Mouse (Mus musculus) heart, embryonic 14.5 days (tissue): ENCODE data around the gene Pank4. TPM values are rescaled to one million over a fixed set of nuclear protein-coding genes. Genes with fewer than 3 reads are reported as not detected.
A peak's percentile ranks its signal among the peaks of the same experiment; 100 is the strongest.

Experiments
- ATAC-seq: fragments of 200-750 bp; cut with Nextera tagmentation; 2 replicates; pipeline ENCODE4 v1.8.0; 2017; ENCODE audit warnings: low read depth, moderate TSS enrichment; ENCODE audit not compliant: insufficient number of reproducible peaks, insufficient read depth, low FRiP score
- H3K27ac ChIP-seq, 2 experiments: fragments of 200-500 bp in 1 of 2; fragments of 300-500 bp in 1 of 2; sonication (generic) in 1 of 2; replicated peaks in 1 of 2; 2 replicates each; pipeline ENCODE4 v1.5.1; 2012 to 2014; ENCODE audit warnings: low read depth in 2 of 2, low read length in 2 of 2, control low read depth in 1 of 2, mild to moderate bottlenecking in 1 of 2, mixed read lengths in 1 of 2; ENCODE audit not compliant: control insufficient read depth in 1 of 2, insufficient read depth in 1 of 2
- H3K27me3 ChIP-seq: fragments of 300-500 bp; sonication (generic); 2 replicates; pipeline ENCODE4 v1.6.1; 2014; ENCODE audit warnings: mild to moderate bottlenecking, low read length, control low read depth; ENCODE audit not compliant: control insufficient read depth, insufficient read depth
- H3K36me3 ChIP-seq: fragments of 300-500 bp; sonication (generic); 2 replicates; pipeline ENCODE4 v1.6.1; 2014; ENCODE audit warnings: mild to moderate bottlenecking, control low read depth, low read length, mixed read lengths; ENCODE audit not compliant: control insufficient read depth, insufficient read depth
- H3K4me1 ChIP-seq, 2 experiments: fragments of 200-500 bp in 1 of 2; fragments of 300-500 bp in 1 of 2; sonication (generic) in 1 of 2; 2 replicates each; pipeline ENCODE4 v1.6.1; 2012 to 2014; ENCODE audit warnings: low read length in 2 of 2, control low read depth in 1 of 2, mixed read lengths in 1 of 2; ENCODE audit not compliant: control insufficient read depth in 2 of 2, insufficient read depth in 2 of 2
- H3K4me2 ChIP-seq: fragments of 300-500 bp; sonication (generic); 2 replicates; pipeline ENCODE4 v1.6.1; 2014; ENCODE audit warnings: mild to moderate bottlenecking, low read length
- H3K4me3 ChIP-seq, 2 experiments: fragments of 200-500 bp in 1 of 2; fragments of 300-500 bp in 1 of 2; sonication (generic) in 1 of 2; 2 replicates each; pipeline ENCODE4 v1.5.1; 2012 to 2014; ENCODE audit warnings: low read length in 2 of 2, mild to moderate bottlenecking in 2 of 2, control low read depth in 1 of 2, low read depth in 1 of 2, moderate library complexity in 1 of 2; ENCODE audit not compliant: control insufficient read depth in 1 of 2, insufficient read depth in 1 of 2
- H3K9ac ChIP-seq: fragments of 300-500 bp; sonication (generic); 2 replicates; pipeline ENCODE4 v1.6.1; 2014; ENCODE audit warnings: mild to moderate bottlenecking, low read length
- H3K9me3 ChIP-seq: fragments of 300-500 bp; sonication (generic); 2 replicates; pipeline ENCODE4 v1.6.1; 2016; ENCODE audit warnings: low read length, control low read depth; ENCODE audit not compliant: control insufficient read depth
- WGBS: fragments of 180-500 bp; shearing (Covaris S2); extraction: QIAGEN DNeasy Blood & Tissue Kit; methylation state at CpG from one replicate; pipeline ENCODE4 v1.1.7; 2014; 5-methylcytosine and 5-hydroxymethylcytosine counted together
- polyA plus RNA-seq: library from polyadenylated mRNA; unstranded; fragments of >200 nt; fragmentation: Nextera tagmentation; extraction: Ambion mirVana; gene quantifications from 2 replicates; pipeline ENCODE4 v1.2.1, GENCODE M21; 2014

The Pank4 gene
- polyA plus RNA-seq, 1 experiment from 2014 or later: 42.1 TPM

DNA sequence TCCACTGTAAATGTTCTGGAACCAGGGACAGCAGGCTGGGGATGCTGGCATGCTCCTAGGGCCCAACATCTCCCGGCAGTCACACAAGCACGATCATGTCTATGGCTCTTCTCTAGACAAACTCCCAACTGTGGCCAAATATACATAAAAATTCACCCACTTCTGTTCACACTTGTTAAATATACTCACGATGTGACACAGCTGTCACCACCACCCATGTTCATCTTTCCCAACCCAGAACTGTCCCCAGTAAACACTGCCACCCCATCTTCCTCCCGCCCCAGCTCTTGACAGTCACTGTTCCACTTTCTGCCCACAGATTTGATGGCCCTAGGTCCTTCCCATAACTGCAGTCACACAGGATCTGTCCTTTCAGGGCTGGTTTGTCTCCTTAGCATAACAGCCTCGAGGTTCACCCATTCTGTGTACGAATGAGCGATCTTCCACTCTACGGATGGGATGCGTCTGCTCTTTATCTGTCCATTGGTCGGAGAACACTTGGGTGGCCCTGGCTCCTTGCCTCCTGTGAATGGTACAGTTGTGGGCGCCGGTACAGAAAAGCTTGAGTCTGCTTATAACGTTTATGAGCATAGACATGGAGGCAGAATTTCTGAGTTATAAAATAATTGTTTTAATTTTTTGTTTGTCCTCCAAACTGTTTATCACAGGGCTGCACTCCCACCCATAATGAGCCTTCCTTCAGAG lies 6.5 kb upstream of the Pank4 start:
- no peak overlapping the region for H3K9ac ChIP-seq
- H3K4me3 ChIP-seq: no peak overlapping the region
- peaks cover 94% of the 10 kb centered on the region for H3K27me3 ChIP-seq
- WGBS: 46% methylated on average over 13 of the region's 13 CpGs
- ATAC-seq: no peak
- no peak overlapping the region for H3K27ac ChIP-seq
- H3K9me3 ChIP-seq: no peaks in the 10 kb centered on the region
- H3K4me1 ChIP-seq: peaks cover 8 to 24% of the 10 kb centered on the region in 2 experiments
- no peaks in the 10 kb centered on the region for H3K36me3 ChIP-seq
- peak overlapping the region; percentile 44; the same call in 1 of the 2 replicates for H3K4me2 ChIP-seq

DNA sequence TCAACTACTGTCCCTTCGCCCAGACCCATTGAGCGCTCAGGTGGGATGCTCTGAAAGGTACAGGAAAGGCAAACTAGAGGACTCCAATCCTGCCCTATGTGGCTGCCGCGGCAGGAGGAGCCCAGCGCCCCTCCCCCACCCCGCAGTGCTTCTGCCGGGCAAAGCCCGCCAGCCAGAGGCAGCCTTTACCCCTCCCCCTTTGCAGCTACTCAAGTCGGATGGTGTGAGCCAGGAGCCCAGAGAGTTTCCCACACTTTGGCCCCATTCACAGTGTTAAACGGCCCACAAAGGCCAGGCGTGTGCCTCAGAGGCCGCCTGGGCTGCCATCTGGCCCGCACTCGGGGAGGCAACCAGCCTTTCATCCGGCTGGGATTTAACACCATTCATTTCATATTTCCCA lies 5.8 kb upstream of the Pank4 start:
- peaks cover 94% of the 10 kb centered on the region for H3K27me3 ChIP-seq
- H3K4me2 ChIP-seq: peak overlapping the region; percentile 44
- 1% methylated on average over 15 of the region's 15 CpGs for WGBS
- H3K9me3 ChIP-seq: no peaks in the 10 kb centered on the region
- H3K36me3 ChIP-seq: no peaks in the 10 kb centered on the region
- no peak overlapping the region for H3K27ac ChIP-seq
- H3K4me1 ChIP-seq: peaks cover 9 to 26% of the 10 kb centered on the region in 2 experiments
- ATAC-seq: no peak
- 0 out of 2 replicates have a peak overlapping the region, but pooled peaks have one; percentile 8 for H3K9ac ChIP-seq
- no peak overlapping the region; a peak in 2 of 4 replicates for H3K4me3 ChIP-seq

DNA sequence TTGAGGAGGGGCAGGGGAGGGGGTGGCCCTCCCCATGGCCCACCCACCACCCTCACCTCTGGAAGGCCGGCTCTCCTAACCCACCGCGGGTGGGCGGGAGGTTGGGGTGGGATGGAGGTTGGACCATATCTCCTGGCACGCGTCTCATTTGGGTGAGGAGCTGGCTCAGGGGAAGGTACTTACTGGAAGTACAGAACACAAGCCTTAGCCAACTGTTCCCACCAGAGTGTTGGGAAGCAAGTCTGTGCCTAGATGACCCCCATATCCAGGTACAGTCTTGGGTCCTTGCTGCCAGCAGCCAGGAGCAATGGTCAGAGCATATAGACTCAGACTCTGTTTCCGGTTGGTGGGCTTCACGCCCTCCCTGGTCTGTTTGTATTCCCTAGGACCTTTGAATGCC lies 5.3 kb upstream of the Pank4 start:
- WGBS: 15% methylated on average over 8 of the region's 8 CpGs
- Histone ChIP-seq H3K9me3 (no peaks in the 10 kb centered on the region), H3K4me2 (peak overlapping the region; percentile 44), H3K4me3 (no peak overlapping the region), H3K27ac (no peak overlapping the region), H3K36me3 (no peaks in the 10 kb centered on the region), H3K27me3 (peaks cover 92% of the 10 kb centered on the region), H3K4me1 (peaks cover 13 to 31% of the 10 kb centered on the region in 2 experiments), H3K9ac (0 out of 2 replicates have a peak overlapping the region, but pooled peaks have one; percentile 8)
- no peak for ATAC-seq

DNA sequence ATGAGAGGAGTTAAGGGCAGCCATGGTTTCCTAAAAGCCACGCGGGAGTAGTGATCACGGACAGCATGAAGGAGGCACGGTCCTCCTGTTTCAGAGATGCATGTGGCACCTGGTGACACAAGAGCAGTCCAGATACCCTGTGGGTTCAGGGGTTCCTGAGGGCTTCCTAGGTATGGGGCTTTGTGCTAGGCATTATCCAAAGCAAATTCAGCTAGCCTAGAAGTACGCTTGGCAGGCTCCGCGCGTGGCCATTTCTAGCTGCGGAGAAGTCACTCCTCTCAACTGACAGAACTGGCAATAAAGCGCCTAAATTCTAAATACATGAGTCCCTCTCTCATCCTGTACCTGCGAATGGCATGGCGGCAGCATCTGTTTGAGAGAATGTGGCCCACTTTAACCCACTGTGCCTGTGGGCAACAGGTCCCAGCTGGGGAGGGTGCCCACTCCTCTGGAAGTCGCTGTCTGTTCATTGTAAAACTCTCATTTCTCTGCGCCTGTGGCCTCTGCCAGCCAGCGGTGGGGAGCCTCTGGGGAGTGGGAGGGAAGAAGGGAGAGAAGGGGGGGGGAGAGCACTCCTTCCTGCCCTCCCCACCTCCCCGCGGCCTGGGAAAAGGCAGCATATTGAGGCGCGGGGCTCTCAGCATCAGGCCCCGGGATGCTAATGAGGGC lies 3.8 kb upstream of the Pank4 start:
- no peak for ATAC-seq
- Histone ChIP-seq H3K4me2 (peak overlapping the region; percentile 71), H3K9me3 (no peaks in the 10 kb centered on the region), H3K27ac (no peak overlapping the region), H3K36me3 (no peaks in the 10 kb centered on the region), H3K4me1 (peaks cover 16 to 35% of the 10 kb centered on the region in 2 experiments), H3K4me3 (peak overlapping the region; percentile 38 to 50), H3K9ac (peak overlapping the region; percentile 66; the same call in 1 of the 2 replicates), H3K27me3 (peaks cover 77% of the 10 kb centered on the region)
- 25% methylated on average over 20 of the region's 20 CpGs for WGBS

DNA sequence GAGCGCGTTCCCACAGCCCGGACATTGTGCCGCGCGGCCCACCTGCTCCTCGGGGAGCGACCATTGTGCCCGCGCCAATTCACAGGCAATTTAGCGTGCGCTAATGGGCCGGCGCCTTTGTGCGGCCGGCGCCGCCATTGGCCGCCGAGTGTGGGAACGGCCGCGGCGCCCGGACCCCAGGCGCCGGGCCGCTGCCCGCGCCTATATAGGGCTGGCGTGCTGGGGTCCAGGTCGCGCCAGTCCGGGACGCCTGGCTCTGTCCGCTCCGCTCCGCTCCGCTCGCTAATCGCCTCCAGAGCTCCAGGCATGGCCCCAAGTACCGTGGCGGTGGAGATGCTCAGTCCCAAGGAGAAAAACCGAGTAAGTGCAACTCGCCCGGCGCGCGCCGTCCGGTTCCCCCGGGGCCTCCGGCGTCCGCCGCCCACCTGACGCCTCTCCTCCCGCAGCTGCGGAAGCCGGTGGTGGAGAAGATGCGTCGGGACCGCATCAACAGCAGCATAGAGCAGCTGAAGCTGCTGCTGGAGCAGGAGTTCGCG lies 3.2 kb upstream of the Pank4 start, which contains the start of gene Hes5:
TSS of gene Hes5 (plus strand) at position 234 of the 536 bp plus-strand sequence.
- 2% methylated on average over 65 of the region's 65 CpGs for WGBS
- H3K4me1 ChIP-seq: peaks cover 20 to 41% of the 10 kb centered on the region in 2 experiments
- peak within 1 kb of the TSS; percentile 71 for H3K4me2 ChIP-seq
- H3K27me3 ChIP-seq: peaks cover 75% of the 10 kb centered on the region
- no peak for ATAC-seq
- no peak within 1 kb of the TSS for H3K27ac ChIP-seq
- H3K9ac ChIP-seq: peak within 1 kb of the TSS; percentile 66
- no peaks in the 10 kb centered on the region for H3K9me3 ChIP-seq
- peak within 1 kb of the TSS; percentile 38 to 50 for H3K4me3 ChIP-seq
- H3K36me3 ChIP-seq: no peaks in the 10 kb centered on the region

DNA sequence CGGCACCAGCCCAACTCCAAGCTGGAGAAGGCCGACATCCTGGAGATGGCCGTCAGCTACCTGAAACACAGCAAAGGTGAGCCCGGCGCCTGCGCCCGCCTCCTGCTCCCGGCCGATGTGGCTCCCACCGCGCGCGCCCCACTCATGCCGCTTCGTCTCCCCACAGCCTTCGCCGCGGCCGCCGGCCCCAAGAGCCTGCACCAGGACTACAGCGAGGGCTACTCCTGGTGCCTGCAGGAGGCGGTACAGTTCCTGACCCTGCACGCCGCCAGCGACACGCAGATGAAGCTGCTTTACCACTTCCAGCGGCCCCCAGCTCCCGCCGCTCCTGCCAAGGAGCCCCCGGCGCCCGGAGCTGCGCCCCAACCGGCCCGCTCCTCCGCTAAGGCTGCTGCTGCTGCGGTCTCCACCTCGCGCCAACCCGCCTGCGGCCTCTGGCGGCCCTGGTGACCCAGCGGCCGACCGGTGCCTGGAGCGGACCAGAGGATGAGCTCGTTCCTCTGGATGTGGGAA lies 2.6 kb upstream of the Pank4 start:
- Histone ChIP-seq H3K9me3 (no peaks in the 10 kb centered on the region), H3K9ac (peak overlapping the region; percentile 66), H3K36me3 (peaks cover 4% of the 10 kb centered on the region; the same call in 1 of the 2 replicates), H3K27ac (no peak overlapping the region), H3K27me3 (peaks cover 71% of the 10 kb centered on the region), H3K4me3 (peak overlapping the region; percentile 38 to 50), H3K4me1 (peaks cover 24 to 46% of the 10 kb centered on the region in 2 experiments), H3K4me2 (peak overlapping the region; percentile 71)
- under 1% methylated on average over 47 of the region's 47 CpGs for WGBS
- no peak for ATAC-seq

DNA sequence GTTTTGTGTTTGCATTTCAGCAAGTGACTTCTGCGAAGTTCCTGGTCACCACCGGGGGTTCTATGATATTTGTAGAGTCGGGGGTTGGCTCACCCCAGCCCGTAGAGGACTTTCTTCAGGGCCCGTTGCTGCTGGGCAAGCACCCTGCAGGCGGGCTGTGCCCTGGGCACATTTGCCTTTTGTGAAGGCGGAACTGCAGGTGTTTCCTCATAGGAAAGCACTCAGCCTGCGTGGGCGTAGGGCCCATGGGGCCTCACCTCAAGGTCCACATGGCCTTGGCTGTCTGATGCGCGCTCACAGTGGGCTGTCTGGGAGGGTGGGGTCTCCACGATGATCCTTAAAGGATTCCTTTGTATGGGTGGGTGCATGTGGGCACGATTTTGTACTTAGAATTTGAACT lies 2.0 kb upstream of the Pank4 start:
- no peaks in the 10 kb centered on the region for H3K9me3 ChIP-seq
- peaks cover 6% of the 10 kb centered on the region; the same call in 1 of the 2 replicates for H3K36me3 ChIP-seq
- H3K27me3 ChIP-seq: peaks cover 64% of the 10 kb centered on the region
- no peak overlapping the region for H3K27ac ChIP-seq
- H3K4me3 ChIP-seq: no peak overlapping the region
- no peak for ATAC-seq
- no peak overlapping the region for H3K9ac ChIP-seq
- WGBS: 33% methylated on average over 13 of the region's 13 CpGs
- H3K4me1 ChIP-seq: peaks cover 30 to 52% of the 10 kb centered on the region in 2 experiments
- H3K4me2 ChIP-seq: peak overlapping the region; percentile 71; the same call in 1 of the 2 replicates
